Mouse (Mus musculus): ENCODE results near the gene Cbfb. TPM values are rescaled to one million over a fixed set of nuclear protein-coding genes. Genes with fewer than 3 reads are reported as not detected.

Gene Cbfb
- polyA plus RNA-seq, 1 experiment from 2014 or later: 85.2 TPM

GRCm38 (mm10) chr8:105214104-105214503, 43.6 kb downstream of the Cbfb start:
- ATAC-seq (ENCODE audit: insufficient read depth) (no peak), DNase-seq (no peak)
- H3K27ac ChIP-seq (ENCODE audit: low read depth): no peak overlapping the region
- no peak overlapping the region for H3K4me2 ChIP-seq
- WGBS: 84% methylated on average over 5 of the region's 5 CpGs
- H3K4me1 ChIP-seq (ENCODE audit: insufficient read depth): no peaks in the 10 kb centered on the region
- no peak overlapping the region for H3K4me3 ChIP-seq (ENCODE audit: low read depth, low read length)
- H3K27me3 ChIP-seq (ENCODE audit: insufficient read depth, low read length): no peaks in the 10 kb centered on the region
- TF ChIP-seq CTCF (IDR thresholded peaks at IDR 0.05; ENCODE audit: low read depth): no peak
- H3K36me3 ChIP-seq (ENCODE audit: insufficient read depth): peaks cover 37% of the 10 kb centered on the region
- no peaks in the 10 kb centered on the region for H3K9me3 ChIP-seq (ENCODE audit: low read depth, low read length)
- H3K9ac ChIP-seq: no peak overlapping the region

- ATAC-seq (ENCODE audit: insufficient read depth) (peak; percentile 17; the same call in 1 of the 2 replicates), DNase-seq (peak; percentile 90)
- Histone ChIP-seq H3K27me3 (ENCODE audit: insufficient read depth, low read length) (no peaks in the 10 kb centered on the region), H3K36me3 (ENCODE audit: insufficient read depth) (peaks cover 24% of the 10 kb centered on the region), H3K9me3 (ENCODE audit: low read depth, low read length) (no peaks in the 10 kb centered on the region), H3K9ac (no peak overlapping the region), H3K27ac (ENCODE audit: low read depth) (no peak overlapping the region), H3K4me2 (no peak overlapping the region), H3K4me3 (ENCODE audit: low read depth, low read length) (no peak overlapping the region), H3K4me1 (ENCODE audit: insufficient read depth) (no peaks in the 10 kb centered on the region)
- WGBS: 74% methylated on average over 5 of the region's 5 CpGs
- TF ChIP-seq CTCF (IDR thresholded peaks at IDR 0.05; ENCODE audit: low read depth): peak; percentile 76
These were observed 47.5 kb downstream of the Cbfb start for GRCm38 (mm10) chr8:105217926-105218522.

GRCm38 (mm10) chr8:105223850-105224249, 53.4 kb downstream of the Cbfb start:
- DNase-seq (no peak), ATAC-seq (ENCODE audit: insufficient read depth) (no peak)
- peaks cover 10% of the 10 kb centered on the region for H3K4me1 ChIP-seq (ENCODE audit: insufficient read depth)
- 70% methylated on average over 7 of the region's 7 CpGs for WGBS
- TF ChIP-seq CTCF (IDR thresholded peaks at IDR 0.05; ENCODE audit: low read depth): no peak
- H3K4me2 ChIP-seq: peak overlapping the region; percentile 82
- no peak overlapping the region for H3K4me3 ChIP-seq (ENCODE audit: low read depth, low read length)
- H3K9me3 ChIP-seq (ENCODE audit: low read depth, low read length): no peaks in the 10 kb centered on the region
- H3K36me3 ChIP-seq (ENCODE audit: insufficient read depth): no peaks in the 10 kb centered on the region
- no peaks in the 10 kb centered on the region for H3K27me3 ChIP-seq (ENCODE audit: insufficient read depth, low read length)
- no peak overlapping the region for H3K9ac ChIP-seq
- peak overlapping the region; percentile 90 for H3K27ac ChIP-seq (ENCODE audit: low read depth)

- peak within 1 kb of the TSS; percentile 87 for H3K9ac ChIP-seq
- H3K4me3 ChIP-seq (ENCODE audit: low read depth, low read length): peak within 1 kb of the TSS; percentile 98
- ATAC-seq (ENCODE audit: insufficient read depth) (peak; percentile 95), DNase-seq (peak; percentile 99)
- peak within 1 kb of the TSS; percentile 82 for H3K4me2 ChIP-seq
- no peaks in the 10 kb centered on the region for H3K9me3 ChIP-seq (ENCODE audit: low read depth, low read length)
- 2% methylated on average over 34 of the region's 34 CpGs for WGBS
- H3K27ac ChIP-seq (ENCODE audit: low read depth): peak within 1 kb of the TSS; percentile 90
- no peaks in the 10 kb centered on the region for H3K36me3 ChIP-seq (ENCODE audit: insufficient read depth)
- H3K27me3 ChIP-seq (ENCODE audit: insufficient read depth, low read length): no peaks in the 10 kb centered on the region
- TF ChIP-seq CTCF (IDR thresholded peaks at IDR 0.05; ENCODE audit: low read depth): no peak
- peaks cover 10% of the 10 kb centered on the region for H3K4me1 ChIP-seq (ENCODE audit: insufficient read depth)
These were observed 54.2 kb downstream of the Cbfb start, which contains the start of gene D230025D16Rik for GRCm38 (mm10) chr8:105224413-105225271. Gene D230025D16Rik, plus strand, starts transcription at chr8:105225145.

- H3K9me3 ChIP-seq (ENCODE audit: low read depth, low read length): no peaks in the 10 kb centered on the region
- peak overlapping the region; percentile 87 for H3K9ac ChIP-seq
- TF ChIP-seq CTCF (IDR thresholded peaks at IDR 0.05; ENCODE audit: low read depth): no peak
- peak overlapping the region; percentile 82 for H3K4me2 ChIP-seq
- no peaks in the 10 kb centered on the region for H3K27me3 ChIP-seq (ENCODE audit: insufficient read depth, low read length)
- H3K36me3 ChIP-seq (ENCODE audit: insufficient read depth): no peaks in the 10 kb centered on the region
- WGBS: 0% methylated on average over 27 of the region's 27 CpGs
- H3K4me3 ChIP-seq (ENCODE audit: low read depth, low read length): peak overlapping the region; percentile 98
- H3K27ac ChIP-seq (ENCODE audit: low read depth): peak overlapping the region; percentile 69; the same call in 1 of the 2 replicates
- no peak for DNase-seq
- peaks cover 10% of the 10 kb centered on the region for H3K4me1 ChIP-seq (ENCODE audit: insufficient read depth)
- ATAC-seq (ENCODE audit: insufficient read depth): no peak
These were observed 54.8 kb downstream of the Cbfb start for GRCm38 (mm10) chr8:105225272-105225593.

GRCm38 (mm10) chr8:105225917-105226316, 55.4 kb downstream of the Cbfb start:
- Histone ChIP-seq H3K4me1 (ENCODE audit: insufficient read depth) (peaks cover 10% of the 10 kb centered on the region), H3K27me3 (ENCODE audit: insufficient read depth, low read length) (no peaks in the 10 kb centered on the region), H3K4me3 (ENCODE audit: low read depth, low read length) (peak overlapping the region; percentile 98), H3K9me3 (ENCODE audit: low read depth, low read length) (no peaks in the 10 kb centered on the region), H3K27ac (ENCODE audit: low read depth) (peak overlapping the region; percentile 25; the same call in 1 of the 2 replicates), H3K4me2 (peak overlapping the region; percentile 82), H3K9ac (peak overlapping the region; percentile 87), H3K36me3 (ENCODE audit: insufficient read depth) (no peaks in the 10 kb centered on the region)
- no peak for TF ChIP-seq CTCF (IDR thresholded peaks at IDR 0.05; ENCODE audit: low read depth)
- WGBS: 8% methylated on average over 6 of the region's 6 CpGs
- peak; percentile 16; the same call in 1 of the 2 replicates for ATAC-seq (ENCODE audit: insufficient read depth)
- DNase-seq: peak; percentile 49

Measured in lung, embryonic 14.5 days (tissue).